Mouse (Mus musculus) embryo, embryonic 11 days (tissue): ENCODE results near the gene Frmd4a.

ENCODE experiments used
- DNase-seq: peaks from one replicate; pipeline ENCODE4 v3.0.0-alpha.2; 2015

Frmd4a gene

GRCm38 (mm10) chr2:4341141-4341540 lies 323.6 kb downstream of the Frmd4a start:
- DNase-seq = no peak

GRCm38 (mm10) chr2:4342005-4342404 lies 324.5 kb downstream of the Frmd4a start:
- DNase-seq = no peak

GRCm38 (mm10) chr2:4344411-4344810 lies 326.9 kb downstream of the Frmd4a start:
- no peak for DNase-seq

GRCm38 (mm10) chr2:4346232-4346631 lies 328.7 kb downstream of the Frmd4a start:
- DNase-seq = no peak

GRCm38 (mm10) chr2:4346953-4347352 lies 329.4 kb downstream of the Frmd4a start:
- DNase-seq = no peak

- DNase-seq = no peak
Observed at GRCm38 (mm10) chr2:4347782-4348181, 330.3 kb downstream of the Frmd4a start.

- peak; percentile 47 for DNase-seq
Observed at GRCm38 (mm10) chr2:4348509-4348908, 331.0 kb downstream of the Frmd4a start.

GRCm38 (mm10) chr2:4356812-4357384 lies 339.4 kb downstream of the Frmd4a start:
- no peak for DNase-seq

- DNase-seq = peak; percentile 50
Observed at GRCm38 (mm10) chr2:4361981-4362834, 344.7 kb downstream of the Frmd4a start.

GRCm38 (mm10) chr2:4364908-4365307 lies 347.4 kb downstream of the Frmd4a start:
- DNase-seq = no peak

GRCm38 (mm10) chr2:4368544-4368943 lies 351.0 kb downstream of the Frmd4a start:
- DNase-seq = no peak

- no peak for DNase-seq
Observed at GRCm38 (mm10) chr2:4370499-4370898, 353.0 kb downstream of the Frmd4a start.

GRCm38 (mm10) chr2:4371341-4371740 lies 353.8 kb downstream of the Frmd4a start:
- DNase-seq = no peak

GRCm38 (mm10) chr2:4378844-4379243 lies 361.3 kb downstream of the Frmd4a start:
- DNase-seq = no peak

GRCm38 (mm10) chr2:4380435-4380834 lies 362.9 kb downstream of the Frmd4a start:
- no peak for DNase-seq

GRCm38 (mm10) chr2:4380926-4381325 lies 363.4 kb downstream of the Frmd4a start:
- no peak for DNase-seq

- no peak for DNase-seq
Observed at GRCm38 (mm10) chr2:4386468-4386867, 369.0 kb downstream of the Frmd4a start.

- DNase-seq = no peak
Observed at GRCm38 (mm10) chr2:4389330-4389729, 371.8 kb downstream of the Frmd4a start.

GRCm38 (mm10) chr2:4391091-4391490 lies 373.6 kb downstream of the Frmd4a start:
- no peak for DNase-seq

GRCm38 (mm10) chr2:4391678-4392085 lies 374.2 kb downstream of the Frmd4a start:
- no peak for DNase-seq

- DNase-seq = no peak
Observed at GRCm38 (mm10) chr2:4393046-4393445, 375.5 kb downstream of the Frmd4a start.

- no peak for DNase-seq
Observed at GRCm38 (mm10) chr2:4394641-4395040, 377.1 kb downstream of the Frmd4a start.

GRCm38 (mm10) chr2:4399721-4400120 lies 382.2 kb downstream of the Frmd4a start:
- no peak for DNase-seq
